Mouse (Mus musculus) liver, embryonic 16.5 days (tissue): ENCODE data around the gene Krt82. TPM values are rescaled to one million over a fixed set of nuclear protein-coding genes. Genes with fewer than 3 reads are reported as not detected.

Experiments
- ATAC-seq: fragments of 200-750 bp; cut with Nextera tagmentation; 2 replicates; pipeline ENCODE4 v1.8.0; 2017; ENCODE audit warnings: low read depth, mild to moderate bottlenecking, moderate number of reproducible peaks, moderate library complexity
- H3K27ac ChIP-seq: fragments of 300-500 bp; sonication (generic); 2 replicates; pipeline ENCODE4 v1.5.1; 2014; ENCODE audit warnings: mild to moderate bottlenecking, low read length
- H3K27me3 ChIP-seq: fragments of 300-500 bp; sonication (generic); 2 replicates; pipeline ENCODE4 v1.6.1; 2014; ENCODE audit warnings: low read depth, low read length, mixed read lengths; ENCODE audit not compliant: control insufficient read depth, insufficient read depth
- H3K36me3 ChIP-seq: fragments of 300-500 bp; sonication (generic); 2 replicates; pipeline ENCODE4 v1.6.1; 2014; ENCODE audit warnings: mild to moderate bottlenecking; ENCODE audit not compliant: control insufficient read depth, insufficient read depth
- H3K4me1 ChIP-seq: fragments of 300-500 bp; sonication (generic); 2 replicates; pipeline ENCODE4 v1.6.1; 2014; ENCODE audit warnings: low read depth, low read length, mixed read lengths; ENCODE audit not compliant: control insufficient read depth
- H3K4me2 ChIP-seq: fragments of 300-500 bp; sonication (generic); 2 replicates; pipeline ENCODE4 v1.6.1; 2014; ENCODE audit warnings: low read depth, low read length, mixed read lengths
- H3K4me3 ChIP-seq: fragments of 300-500 bp; sonication (generic); 2 replicates; pipeline ENCODE4 v1.5.1; 2014; ENCODE audit warnings: low read depth, mild to moderate bottlenecking, low read length
- H3K9ac ChIP-seq: fragments of 300-500 bp; sonication (generic); 2 replicates; pipeline ENCODE4 v1.6.1; 2014; ENCODE audit warnings: low read depth, low read length
- H3K9me3 ChIP-seq: fragments of 300-500 bp; sonication (generic); replicated peaks from 2 replicates; pipeline ENCODE4 v1.6.1; 2016; ENCODE audit warnings: low read length; ENCODE audit not compliant: control insufficient read depth
- WGBS: fragments of 180-500 bp; shearing (Covaris S2); extraction: QIAGEN DNeasy Blood & Tissue Kit; methylation state at CpG from one replicate; pipeline ENCODE4 v1.1.7; 2014; ENCODE audit not compliant: insufficient replicate concordance; 5-methylcytosine and 5-hydroxymethylcytosine counted together
- polyA plus RNA-seq: library from polyadenylated mRNA; unstranded; fragments of >200 nt; fragmentation: Nextera tagmentation; extraction: Ambion mirVana; gene quantifications from 2 replicates; pipeline ENCODE4 v1.2.1, GENCODE M21; 2015

The Krt82 gene
- polyA plus RNA-seq, 1 experiment from 2014 or later, result not detected

DNA sequence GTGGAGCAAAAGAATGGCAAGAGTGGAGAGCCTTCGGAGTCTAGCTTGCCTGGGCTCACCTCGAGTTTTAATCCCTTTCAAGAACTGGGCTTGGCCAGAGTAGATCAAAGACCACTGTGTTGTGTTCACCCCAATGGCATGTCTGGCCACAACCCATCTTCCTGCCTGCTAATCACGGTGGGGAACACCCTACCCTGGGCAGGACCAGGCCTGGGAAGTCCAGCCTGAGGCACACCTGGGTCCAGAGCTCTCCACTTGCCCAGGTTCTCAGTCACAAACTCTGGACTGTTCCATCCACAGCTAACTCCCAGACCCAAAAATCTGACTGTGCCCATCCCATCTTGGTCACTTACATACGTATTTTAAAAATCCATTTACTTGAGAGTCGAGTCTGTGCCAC, 12.4 kb upstream of the Krt82 start, which contains the start of gene Krt90:
TSS of gene Krt90 (minus strand) at position 101 of the 400 bp plus-strand sequence.
- ATAC-seq, result no peak
- no peaks in the 10 kb centered on the region for H3K4me1 ChIP-seq
- H3K36me3 ChIP-seq, result no peaks in the 10 kb centered on the region
- no peak within 1 kb of the TSS for H3K4me3 ChIP-seq
- no peaks in the 10 kb centered on the region for H3K27me3 ChIP-seq
- H3K9me3 ChIP-seq, result no peaks in the 10 kb centered on the region
- H3K4me2 ChIP-seq, result no peak within 1 kb of the TSS
- no peak within 1 kb of the TSS for H3K9ac ChIP-seq
- H3K27ac ChIP-seq, result no peak within 1 kb of the TSS
- 39% methylated on average over 5 of the region's 5 CpGs for WGBS

DNA sequence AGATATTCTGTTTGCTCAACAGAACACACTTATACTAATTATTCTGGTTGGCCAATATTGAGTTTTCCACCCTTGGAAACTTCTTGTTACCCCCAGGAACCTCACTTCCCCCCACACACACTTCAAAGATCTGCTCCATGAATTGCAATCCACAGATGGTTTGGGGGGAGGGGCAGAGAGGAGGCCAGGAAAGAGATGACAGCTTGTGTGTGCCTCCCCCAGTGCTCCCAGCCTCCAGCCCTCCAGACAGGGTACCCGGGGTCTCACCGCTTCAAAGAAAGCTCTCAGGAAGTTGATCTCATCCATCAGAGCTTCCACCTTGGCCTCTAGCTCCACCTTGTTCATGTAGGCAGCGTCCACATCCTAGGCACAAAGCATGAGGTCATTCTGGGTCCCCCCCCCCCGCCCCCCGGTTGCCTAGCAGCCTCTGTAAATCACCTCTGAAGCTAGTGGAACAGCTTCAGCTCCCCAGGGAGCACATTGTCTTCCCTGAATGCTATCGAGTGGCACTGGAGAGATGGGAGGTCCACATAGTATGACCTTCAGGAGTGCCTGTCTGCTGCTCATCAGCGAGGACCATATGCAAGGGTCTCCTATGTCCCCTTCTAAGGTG, 7.7 kb upstream of the Krt82 start:
- Histone ChIP-seq H3K4me1 (no peaks in the 10 kb centered on the region), H3K36me3 (no peaks in the 10 kb centered on the region), H3K27ac (no peak overlapping the region), H3K27me3 (no peaks in the 10 kb centered on the region), H3K4me2 (no peak overlapping the region), H3K4me3 (no peak overlapping the region), H3K9me3 (no peaks in the 10 kb centered on the region), H3K9ac (no peak overlapping the region)
- 10% methylated on average over 7 of the region's 7 CpGs for WGBS
- ATAC-seq, result no peak

DNA sequence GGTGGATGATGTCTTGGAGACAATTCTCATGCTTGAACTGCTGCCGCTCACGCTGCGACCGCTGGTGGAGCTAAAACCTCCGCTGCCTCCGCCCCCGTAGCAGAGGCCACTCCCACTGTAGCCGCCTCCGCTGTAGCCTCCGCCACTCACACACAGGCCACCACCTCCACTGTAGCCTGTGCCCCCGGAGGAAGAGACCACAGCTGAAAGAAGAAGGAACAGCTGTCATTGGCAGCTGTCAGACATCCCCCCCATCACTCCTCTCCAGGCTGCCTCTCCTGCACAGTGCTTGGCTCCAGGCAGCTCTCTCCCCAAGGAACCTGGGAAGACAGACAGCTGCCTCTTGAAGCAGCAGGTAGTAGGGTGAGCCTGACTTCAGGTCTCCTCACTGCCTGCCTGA, 2.7 kb upstream of the Krt82 start:
- no peak for ATAC-seq
- 1% methylated on average over 11 of the region's 11 CpGs for WGBS
- H3K9ac ChIP-seq, result no peak overlapping the region
- no peaks in the 10 kb centered on the region for H3K4me1 ChIP-seq
- no peak overlapping the region for H3K4me3 ChIP-seq
- H3K27me3 ChIP-seq, result no peaks in the 10 kb centered on the region
- H3K4me2 ChIP-seq, result no peak overlapping the region
- no peaks in the 10 kb centered on the region for H3K9me3 ChIP-seq
- no peaks in the 10 kb centered on the region for H3K36me3 ChIP-seq
- H3K27ac ChIP-seq, result no peak overlapping the region

DNA sequence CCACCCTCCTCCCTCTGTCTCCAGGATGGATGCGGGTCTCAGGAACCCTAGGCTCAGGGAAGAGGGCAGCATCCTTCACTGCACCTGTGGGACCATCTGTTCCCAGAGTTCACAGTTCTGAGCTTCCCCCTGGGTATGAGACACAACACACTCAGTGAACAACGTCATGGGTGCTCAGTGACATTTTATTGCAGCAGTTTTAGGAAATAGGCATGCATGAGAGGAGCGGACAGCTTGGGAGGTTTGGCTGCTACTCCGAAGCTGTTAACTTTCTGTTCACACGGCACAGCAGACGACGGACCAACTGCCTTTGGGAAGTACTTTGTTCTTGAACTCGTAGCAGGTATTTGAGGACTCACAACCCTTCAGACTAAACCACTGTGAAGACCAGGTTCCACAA, 1.7 kb upstream of the Krt82 start:
- 67% methylated on average over 8 of the region's 8 CpGs for WGBS

DNA sequence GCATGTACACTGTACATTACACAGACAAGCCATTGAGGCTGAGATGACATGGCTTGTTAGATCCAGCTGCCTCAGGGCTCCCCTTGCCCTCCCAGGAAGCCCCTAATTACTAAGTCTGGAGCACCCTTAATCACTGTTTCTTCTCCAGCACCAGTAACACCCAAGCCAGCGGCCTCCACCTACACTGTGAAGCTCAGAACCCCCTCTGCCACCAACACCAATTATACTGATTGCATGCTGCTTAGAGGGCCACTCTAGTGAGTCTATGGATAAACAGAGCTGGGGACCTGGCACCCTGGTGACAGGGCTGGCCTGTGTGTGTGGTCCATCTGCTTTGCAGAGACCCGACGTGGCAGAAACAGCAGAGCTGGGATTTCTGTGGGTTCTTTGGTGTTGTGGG, 6.0 kb downstream of the Krt82 start:
- WGBS, result 45% methylated on average over 3 of the region's 3 CpGs
- ATAC-seq, result no peak
- no peaks in the 10 kb centered on the region for H3K36me3 ChIP-seq

More for the DNA sequence above, 1.7 kb upstream of the Krt82 start:
- no peak overlapping the region for H3K27ac ChIP-seq
- no peaks in the 10 kb centered on the region for H3K9me3 ChIP-seq
- no peak overlapping the region for H3K9ac ChIP-seq
- H3K4me3 ChIP-seq, result no peak overlapping the region
- H3K4me2 ChIP-seq, result no peak overlapping the region
- H3K27me3 ChIP-seq, result no peaks in the 10 kb centered on the region
- no peaks in the 10 kb centered on the region for H3K4me1 ChIP-seq
- no peaks in the 10 kb centered on the region for H3K36me3 ChIP-seq
- ATAC-seq, result no peak

DNA sequence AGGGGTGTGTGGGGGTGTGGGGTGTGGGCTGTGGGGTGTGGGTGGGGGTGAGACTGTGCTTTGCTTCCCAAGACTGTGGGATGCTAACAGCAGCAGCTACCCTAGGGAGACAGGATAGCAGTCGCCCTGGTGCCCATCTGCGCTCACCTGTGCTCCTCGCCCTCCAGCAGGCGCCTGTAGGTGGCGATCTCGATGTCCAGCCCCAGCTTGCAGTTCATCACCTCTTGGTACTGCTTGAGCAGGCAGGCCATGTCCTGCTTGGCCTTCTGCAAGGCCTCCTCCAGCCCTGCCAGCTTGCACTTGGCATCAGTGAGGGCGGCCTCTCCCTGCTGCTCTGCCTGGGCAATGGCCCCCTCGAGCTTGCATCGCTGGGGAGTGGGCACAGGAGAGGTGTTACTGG, 7.9 kb downstream of the Krt82 start:
- Histone ChIP-seq H3K27ac (no peak overlapping the region), H3K27me3 (no peaks in the 10 kb centered on the region), H3K36me3 (no peaks in the 10 kb centered on the region), H3K4me3 (no peak overlapping the region), H3K9me3 (no peaks in the 10 kb centered on the region), H3K9ac (no peak overlapping the region), H3K4me2 (no peak overlapping the region), H3K4me1 (no peaks in the 10 kb centered on the region)
- WGBS, result 46% methylated on average over 9 of the region's 9 CpGs
- ATAC-seq, result no peak

More for the DNA sequence above, 6.0 kb downstream of the Krt82 start:
- Histone ChIP-seq H3K9me3 (no peaks in the 10 kb centered on the region), H3K4me1 (no peaks in the 10 kb centered on the region), H3K27me3 (no peaks in the 10 kb centered on the region), H3K4me2 (no peak overlapping the region), H3K27ac (no peak overlapping the region), H3K9ac (no peak overlapping the region), H3K4me3 (no peak overlapping the region)

DNA sequence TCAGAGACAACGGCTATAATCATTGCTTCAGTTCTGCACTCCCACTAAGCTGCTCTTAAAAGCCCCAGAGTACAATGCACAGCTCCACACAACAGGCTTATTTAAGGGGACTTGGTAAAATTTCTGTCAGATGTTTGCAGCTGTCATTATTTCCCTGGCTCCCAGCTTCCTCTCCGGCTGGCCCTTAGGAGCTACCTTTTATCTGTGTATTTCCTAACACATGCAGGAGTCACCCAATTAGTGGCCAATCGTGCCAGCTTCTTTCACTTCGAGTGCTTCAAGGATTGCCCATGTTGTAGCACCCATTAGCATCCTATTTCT, 11.9 kb downstream of the Krt82 start:
- no peak for ATAC-seq
- no peak overlapping the region for H3K9ac ChIP-seq
- WGBS, result 52% methylated on average over 4 of the region's 4 CpGs
- H3K27me3 ChIP-seq, result no peaks in the 10 kb centered on the region
- H3K4me3 ChIP-seq, result no peak overlapping the region
- H3K4me1 ChIP-seq, result no peaks in the 10 kb centered on the region
- no peaks in the 10 kb centered on the region for H3K9me3 ChIP-seq
- no peaks in the 10 kb centered on the region for H3K36me3 ChIP-seq
- H3K27ac ChIP-seq, result no peak overlapping the region
- H3K4me2 ChIP-seq, result no peak overlapping the region

DNA sequence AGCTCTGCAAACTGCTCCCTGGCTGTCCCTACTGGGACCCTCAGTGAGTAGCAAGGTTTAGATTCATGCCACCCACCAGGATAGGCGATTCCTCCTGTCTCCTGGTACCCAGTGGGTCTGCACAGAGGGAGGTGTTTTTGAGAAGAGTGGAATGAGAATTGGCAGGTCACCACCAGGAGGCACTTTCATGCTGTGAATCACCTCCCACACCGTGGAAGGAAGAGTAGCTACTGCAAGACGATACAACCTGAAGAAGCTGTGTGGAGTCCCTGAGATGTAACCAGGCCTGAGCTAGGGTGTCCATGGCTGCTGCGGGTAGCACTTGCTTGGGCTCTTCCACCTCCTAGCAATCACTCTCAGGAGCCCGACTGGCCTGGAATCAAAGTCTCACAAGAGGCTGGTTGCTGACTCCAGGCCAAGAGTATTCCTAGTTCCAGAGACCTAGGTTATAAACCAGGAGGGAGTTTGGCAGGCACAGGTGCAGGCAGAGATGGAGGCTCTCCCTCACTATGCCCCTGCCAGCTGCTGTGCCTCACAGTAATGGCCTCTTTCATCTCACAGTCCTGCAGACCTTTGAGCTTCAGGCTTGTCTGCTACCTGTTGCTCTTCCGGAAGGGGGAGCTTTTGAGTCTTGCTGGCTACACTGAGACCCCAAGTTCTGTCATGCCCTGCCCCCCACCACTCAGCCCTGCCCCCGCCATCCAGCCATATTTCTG, 12.4 kb downstream of the Krt82 start:
- H3K27me3 ChIP-seq, result no peaks in the 10 kb centered on the region
- 23% methylated on average over 7 of the region's 7 CpGs for WGBS
- H3K9me3 ChIP-seq, result no peaks in the 10 kb centered on the region
- ATAC-seq, result no peak
- no peak overlapping the region for H3K4me3 ChIP-seq
- H3K4me2 ChIP-seq, result no peak overlapping the region
- H3K27ac ChIP-seq, result no peak overlapping the region
- H3K4me1 ChIP-seq, result no peaks in the 10 kb centered on the region
- no peak overlapping the region for H3K9ac ChIP-seq
- no peaks in the 10 kb centered on the region for H3K36me3 ChIP-seq

DNA sequence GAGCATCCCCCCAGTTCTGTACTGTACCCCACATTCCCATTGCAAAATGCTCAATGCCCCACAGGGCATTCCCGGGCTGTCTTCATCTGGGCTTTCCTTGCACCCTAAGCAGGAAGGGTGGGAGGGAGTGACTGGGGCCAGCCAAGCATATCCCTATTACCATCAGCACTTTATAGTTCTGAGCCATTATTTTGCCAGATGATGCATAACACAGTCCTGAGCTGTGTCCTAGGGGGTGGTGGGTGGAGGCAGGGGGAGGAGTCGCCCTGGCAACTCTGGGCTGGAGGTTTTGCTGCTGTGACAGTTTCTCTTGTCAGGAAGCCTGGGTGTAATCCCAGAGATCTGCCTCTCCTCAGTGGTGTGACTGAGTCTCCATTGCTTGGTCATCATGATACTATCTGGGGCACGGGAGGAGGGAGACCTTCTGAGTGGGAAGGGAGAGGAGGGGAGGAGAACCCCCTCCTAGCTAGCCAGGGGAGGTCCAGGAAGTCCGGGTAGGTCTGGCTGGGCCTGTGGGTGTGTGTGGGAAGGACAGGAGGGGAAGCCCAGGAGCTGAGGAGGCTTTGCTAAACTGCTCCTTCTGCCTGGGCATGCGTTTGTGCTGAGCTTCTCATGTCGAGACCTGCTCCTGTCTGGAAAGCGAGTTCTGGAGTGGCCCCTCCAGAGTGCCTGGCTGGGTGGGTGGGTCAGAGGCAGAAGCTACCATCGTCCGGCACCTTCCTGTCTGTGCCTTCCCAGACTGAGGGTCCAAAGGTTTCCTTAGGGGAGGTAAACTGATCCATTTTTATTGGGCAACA, 14.2 kb downstream of the Krt82 start:
- Histone ChIP-seq H3K4me2 (no peak overlapping the region), H3K27me3 (no peaks in the 10 kb centered on the region), H3K4me3 (no peak overlapping the region), H3K9me3 (no peaks in the 10 kb centered on the region), H3K27ac (no peak overlapping the region), H3K4me1 (no peaks in the 10 kb centered on the region), H3K9ac (no peak overlapping the region), H3K36me3 (no peaks in the 10 kb centered on the region)
- ATAC-seq, result no peak
- WGBS, result 38% methylated on average over 9 of the region's 9 CpGs
